Comparison of ENCODE assay signal across 24 mouse cellular contexts in genomic region chr1:90544821-90545536, GRCm38 (mm10). TPM values are rescaled to one million over a fixed set of nuclear protein-coding genes. Genes with fewer than 3 reads are reported as not detected.
DNase-seq lines count a peak whose midpoint lies in the region; ATAC-seq lines count a peak whose summit lies in the region.
"Had no signal": no experiment of that assay in that cellular context is flagged by ENCODE, and none has a peak within 500 bp of the region (broad histone marks: within the 10 kb centered on the region; RNA-seq: fewer than 3 reads in every experiment).

No protein-coding gene starts in this region.

- H3K27me3 ChIP-seq in forebrain, embryonic 10.5 days (ENCODE audit: poor library complexity, severe bottlenecking), result no peaks in the 10 kb centered on the region
- H3K27me3 ChIP-seq in forebrain, embryonic 14.5 days (replicated peaks; ENCODE audit: control insufficient read depth, insufficient read depth, low read length), result no peaks in the 10 kb centered on the region
- no peaks in the 10 kb centered on the region for H3K27me3 ChIP-seq in midbrain, embryonic 11.5 days (ENCODE audit: control insufficient read depth, insufficient read depth, low read length)
- H3K27me3 ChIP-seq in midbrain, embryonic 13.5 days, result no peaks in the 10 kb centered on the region
- H3K27me3 ChIP-seq in embryonic facial prominence, embryonic 11.5 days (ENCODE audit: control insufficient read depth, insufficient read depth, low read length), result no peaks in the 10 kb centered on the region
- H3K27me3 ChIP-seq in neural tube, embryonic 11.5 days (ENCODE audit: control insufficient read depth, insufficient read depth, low read length), result no peaks in the 10 kb centered on the region
- no peaks in the 10 kb centered on the region for H3K27me3 ChIP-seq in kidney, embryonic 15.5 days
- H3K27me3 ChIP-seq: hindbrain, embryonic 15.5 days; liver, embryonic 15.5 days; megakaryocyte, embryonic 14.5 days had no signal

- no peaks in the 10 kb centered on the region for H3K36me3 ChIP-seq in forebrain, embryonic 10.5 days (replicated peaks)
- no peaks in the 10 kb centered on the region for H3K36me3 ChIP-seq in forebrain, embryonic 14.5 days (ENCODE audit: control insufficient read depth, insufficient read depth, low read length)
- no peaks in the 10 kb centered on the region for H3K36me3 ChIP-seq in midbrain, embryonic 11.5 days (ENCODE audit: control insufficient read depth, insufficient read depth, low read length)
- peaks cover 4% of the 10 kb centered on the region; the same call in 1 of the 2 replicates for H3K36me3 ChIP-seq in midbrain, embryonic 13.5 days
- H3K36me3 ChIP-seq in embryonic facial prominence, embryonic 11.5 days (replicated peaks; ENCODE audit: control insufficient read depth, insufficient read depth, low read depth, low read length), result no peaks in the 10 kb centered on the region
- no peaks in the 10 kb centered on the region for H3K36me3 ChIP-seq in neural tube, embryonic 11.5 days (ENCODE audit: control insufficient read depth, insufficient read depth, low read length)
- H3K36me3 ChIP-seq in kidney, embryonic 15.5 days, result no peaks in the 10 kb centered on the region
- H3K36me3 ChIP-seq: hindbrain, embryonic 15.5 days; liver, embryonic 15.5 days; lung, embryonic 15.5 days had no signal

- ATAC-seq in forebrain, embryonic 14.5 days, result no peak
- ATAC-seq in midbrain, embryonic 11.5 days (ENCODE audit: low FRiP score), result peak; percentile 62; the same call in 1 of the 2 replicates
- no peak for ATAC-seq in midbrain, embryonic 13.5 days
- ATAC-seq in embryonic facial prominence, embryonic 11.5 days (replicated peaks; ENCODE audit: insufficient number of reproducible peaks, low FRiP score, low TSS enrichment, low read depth), result no peak
- peak; percentile 45; the same call in 1 of the 2 replicates for ATAC-seq in neural tube, embryonic 11.5 days (ENCODE audit: insufficient read depth, low FRiP score, low TSS enrichment)
- ATAC-seq in frontal cortex, adult (ENCODE audit: low TSS enrichment), result no peak
- no peak for ATAC-seq in kidney, embryonic 15.5 days (replicated peaks; ENCODE audit: low FRiP score)
- ATAC-seq: intestine, postnatal 0 days had no signal

- H3K9ac ChIP-seq in forebrain, embryonic 14.5 days (ENCODE audit: low read length), result no peak overlapping the region
- no peak overlapping the region for H3K9ac ChIP-seq in midbrain, embryonic 11.5 days (ENCODE audit: low read length)
- no peak overlapping the region for H3K9ac ChIP-seq in midbrain, embryonic 13.5 days (replicated peaks)
- H3K9ac ChIP-seq in embryonic facial prominence, embryonic 11.5 days (replicated peaks; ENCODE audit: low read length), result no peak overlapping the region
- no peak overlapping the region for H3K9ac ChIP-seq in neural tube, embryonic 11.5 days (ENCODE audit: low read length)
- no peak overlapping the region for H3K9ac ChIP-seq in kidney, embryonic 15.5 days
- H3K9ac ChIP-seq: hindbrain, embryonic 15.5 days; liver, embryonic 15.5 days; lung, embryonic 15.5 days had no signal

- WGBS in forebrain, embryonic 10.5 days, result 47% methylated on average over 9 of the region's 9 CpGs
- WGBS in forebrain, embryonic 14.5 days, result 42% methylated on average over 9 of the region's 9 CpGs
- 31% methylated on average over 9 of the region's 9 CpGs for WGBS in midbrain, embryonic 11.5 days
- 33% methylated on average over 9 of the region's 9 CpGs for WGBS in midbrain, embryonic 13.5 days
- WGBS in embryonic facial prominence, embryonic 11.5 days, result 25% methylated on average over 9 of the region's 9 CpGs
- 27% methylated on average over 9 of the region's 9 CpGs for whole genome bisulfite sequencing in neural tube, embryonic 11.5 days
- WGBS in kidney, embryonic 15.5 days, result 63% methylated on average over 9 of the region's 9 CpGs

- peak; percentile 25 for DNase-seq in forebrain, embryonic 10.5 days (ENCODE audit: extremely low spot score, low spot score)
- DNase-seq in forebrain, embryonic 14.5 days (ENCODE audit: low spot score), result no peak
- peak; percentile 91 for DNase-seq in midbrain, embryonic 11.5 days (ENCODE audit: low spot score, missing footprints)
- DNase-seq in embryonic facial prominence, embryonic 11.5 days (ENCODE audit: low spot score), result peak; percentile 24
- DNase-seq in neural tube, embryonic 11.5 days (ENCODE audit: low spot score), result peak; percentile 67
- DNase-seq: adrenal gland, postnatal 25 days; cerebellum, adult 11 months; cerebellum, adult 9-11 months; kidney, postnatal 4 days; layer of hippocampus, adult 9-11 months; left cerebral cortex, postnatal 4 days; liver; lung, postnatal 36 days; thymus, adult 18-20 months; thymus, postnatal 36 days had no signal

- H3K4me1 ChIP-seq in forebrain, embryonic 10.5 days, result peaks cover 24% of the 10 kb centered on the region
- no peaks in the 10 kb centered on the region for H3K4me1 ChIP-seq in forebrain, embryonic 14.5 days (ENCODE audit: control insufficient read depth, insufficient read depth, low read length)
- H3K4me1 ChIP-seq in midbrain, embryonic 11.5 days (ENCODE audit: control insufficient read depth, insufficient read depth, low read length), result peaks cover 13% of the 10 kb centered on the region; the same call in 1 of the 2 replicates
- H3K4me1 ChIP-seq in midbrain, embryonic 13.5 days (replicated peaks), result peaks cover 17% of the 10 kb centered on the region
- H3K4me1 ChIP-seq in embryonic facial prominence, embryonic 11.5 days (ENCODE audit: control insufficient read depth, insufficient read depth, low read length), result no peaks in the 10 kb centered on the region
- peaks cover 7% of the 10 kb centered on the region; the same call in 1 of the 2 replicates for H3K4me1 ChIP-seq in neural tube, embryonic 11.5 days (ENCODE audit: control insufficient read depth, insufficient read depth, low read length)
- 0 out of 2 replicates have a peak, but pooled peaks cover 4% of the 10 kb centered on the region for H3K4me1 ChIP-seq in kidney, embryonic 15.5 days
- H3K4me1 ChIP-seq: hindbrain, embryonic 15.5 days; liver, embryonic 15.5 days; lung, embryonic 15.5 days; megakaryocyte, embryonic 14.5 days had no signal

- peaks cover 11% of the 10 kb centered on the region for H3K9me3 ChIP-seq in forebrain, embryonic 10.5 days
- peaks cover 6% of the 10 kb centered on the region; the same call in 1 of the 2 replicates for H3K9me3 ChIP-seq in forebrain, embryonic 14.5 days (replicated peaks; ENCODE audit: control insufficient read depth, low read length)
- peaks cover 7% of the 10 kb centered on the region for H3K9me3 ChIP-seq in midbrain, embryonic 11.5 days (ENCODE audit: control insufficient read depth, low read length)
- H3K9me3 ChIP-seq in midbrain, embryonic 13.5 days, result peaks cover 9% of the 10 kb centered on the region
- no peaks in the 10 kb centered on the region for H3K9me3 ChIP-seq in embryonic facial prominence, embryonic 11.5 days (replicated peaks; ENCODE audit: control insufficient read depth, low read length)
- 0 out of 2 replicates have a peak, but pooled peaks cover 7% of the 10 kb centered on the region for H3K9me3 ChIP-seq in neural tube, embryonic 11.5 days (ENCODE audit: control insufficient read depth, low read length)
- H3K9me3 ChIP-seq in kidney, embryonic 15.5 days (replicated peaks), result peaks cover 8% of the 10 kb centered on the region; the same call in 1 of the 2 replicates
- H3K9me3 ChIP-seq: hindbrain, embryonic 15.5 days; liver, embryonic 15.5 days; lung, embryonic 15.5 days had no signal

- H3K4me3 ChIP-seq in forebrain, embryonic 10.5 days, result no peak overlapping the region
- H3K4me3 ChIP-seq in forebrain, embryonic 14.5 days (ENCODE audit: low read depth, low read length), result no peak overlapping the region
- no peak overlapping the region for H3K4me3 ChIP-seq in midbrain, embryonic 11.5 days (ENCODE audit: low read depth, low read length)
- H3K4me3 ChIP-seq in midbrain, embryonic 13.5 days (replicated peaks), result no peak overlapping the region
- H3K4me3 ChIP-seq in embryonic facial prominence, embryonic 11.5 days (ENCODE audit: low read depth, low read length), result no peak overlapping the region
- H3K4me3 ChIP-seq in neural tube, embryonic 11.5 days (ENCODE audit: low read depth, low read length), result no peak overlapping the region
- H3K4me3 ChIP-seq in kidney, embryonic 15.5 days (replicated peaks), result no peak overlapping the region
- H3K4me3 ChIP-seq: hindbrain, embryonic 15.5 days; liver, embryonic 15.5 days; lung, embryonic 15.5 days; megakaryocyte, embryonic 14.5 days had no signal

- H3K27ac ChIP-seq in forebrain, embryonic 10.5 days, result peak overlapping the region; percentile 54
- no peak overlapping the region for H3K27ac ChIP-seq in forebrain, embryonic 14.5 days (ENCODE audit: low read depth, low read length)
- H3K27ac ChIP-seq in midbrain, embryonic 11.5 days (ENCODE audit: low read depth, low read length), result 0 out of 2 replicates have a peak overlapping the region, but pooled peaks have one; percentile 41
- no peak overlapping the region for H3K27ac ChIP-seq in midbrain, embryonic 13.5 days
- H3K27ac ChIP-seq in embryonic facial prominence, embryonic 11.5 days (replicated peaks; ENCODE audit: low read depth, low read length), result no peak overlapping the region
- H3K27ac ChIP-seq in neural tube, embryonic 11.5 days (ENCODE audit: low read depth, low read length), result peak overlapping the region; percentile 66; the same call in 1 of the 2 replicates
- no peak overlapping the region for H3K27ac ChIP-seq in kidney, embryonic 15.5 days
- H3K27ac ChIP-seq: hindbrain, embryonic 15.5 days; liver, embryonic 15.5 days; lung, embryonic 15.5 days had no signal

- no peak overlapping the region for H3K4me2 ChIP-seq in forebrain, embryonic 14.5 days (ENCODE audit: low read length)
- H3K4me2 ChIP-seq in midbrain, embryonic 11.5 days, result no peak overlapping the region
- no peak overlapping the region for H3K4me2 ChIP-seq in midbrain, embryonic 13.5 days (replicated peaks)
- H3K4me2 ChIP-seq in embryonic facial prominence, embryonic 11.5 days (ENCODE audit: low read depth, low read length), result no peak overlapping the region
- no peak overlapping the region for H3K4me2 ChIP-seq in neural tube, embryonic 11.5 days (ENCODE audit: low read depth)
- H3K4me2 ChIP-seq in kidney, embryonic 15.5 days, result no peak overlapping the region
- H3K4me2 ChIP-seq: heart, embryonic 11.5 days; hindbrain, embryonic 15.5 days; liver, embryonic 15.5 days; lung, embryonic 15.5 days had no signal

RNA-seq across cellular contexts. Expression of gene Cops8, which starts 57.8 kb away (rescaled TPM):
- 189 and 196 TPM in 2 replicates for polyA plus RNA-seq in forebrain, embryonic 10.5 days (2016; fragmentation: Nextera tagmentation; extraction: Ambion mirVana)
- polyA plus RNA-seq in forebrain, embryonic 14.5 days (2014; fragmentation: Nextera tagmentation; extraction: Ambion mirVana), result 198 and 218 TPM in 2 replicates
- 192 and 203 TPM in 2 replicates for polyA plus RNA-seq in midbrain, embryonic 11.5 days (2014; fragmentation: Nextera tagmentation; extraction: Ambion mirVana)
- 180 and 185 TPM in 2 replicates for polyA plus RNA-seq in midbrain, embryonic 13.5 days (2015; fragmentation: Nextera tagmentation; extraction: Ambion mirVana)
- 235 and 239 TPM in 2 replicates for polyA plus RNA-seq in embryonic facial prominence, embryonic 11.5 days (2014; fragmentation: Nextera tagmentation; extraction: Ambion mirVana)
- polyA plus RNA-seq in neural tube, embryonic 11.5 days (2014; fragmentation: Nextera tagmentation; extraction: Ambion mirVana), result 192 and 200 TPM in 2 replicates
- 146 and 155 TPM in 2 replicates for polyA plus RNA-seq in kidney, embryonic 15.5 days (2015; fragmentation: Nextera tagmentation; extraction: Ambion mirVana)

Comparison
In these comparisons a context has a peak if more than half of its experiments do, and no peak if none do; other contexts are left out.
1. H3K27ac ChIP-seq: peak in forebrain, embryonic 10.5 days (single experiment), midbrain, embryonic 11.5 days (single experiment) and neural tube, embryonic 11.5 days (single experiment); none in forebrain, embryonic 14.5 days (single experiment), midbrain, embryonic 13.5 days (single experiment), embryonic facial prominence, embryonic 11.5 days (single experiment) and kidney, embryonic 15.5 days (single experiment).
2. ATAC-seq: peak in midbrain, embryonic 11.5 days (single experiment) and neural tube, embryonic 11.5 days (single experiment); none in forebrain, embryonic 14.5 days (single experiment), midbrain, embryonic 13.5 days (single experiment), embryonic facial prominence, embryonic 11.5 days (single experiment), frontal cortex, adult (single experiment) and kidney, embryonic 15.5 days (single experiment).